Mouse (Mus musculus) embryonic facial prominence, embryonic 10.5 days (tissue): ENCODE results near the gene Prss54. TPM values are rescaled to one million over a fixed set of nuclear protein-coding genes. Genes with fewer than 3 reads are reported as not detected.

Experiments
- DNase-seq: peaks from one replicate; pipeline ENCODE4 v3.0.0-alpha.2; 2017; ENCODE audit warnings: low spot score
- H3K27ac ChIP-seq: fragments of 300-500 bp; sonication (generic); replicated peaks from 2 replicates; pipeline ENCODE4 v1.5.1; 2016; ENCODE audit warnings: mild to moderate bottlenecking
- H3K27me3 ChIP-seq: fragments of 300-500 bp; sonication (generic); replicated peaks from 2 replicates; pipeline ENCODE4 v1.6.1; 2016; ENCODE audit warnings: low read depth, mild to moderate bottlenecking; ENCODE audit not compliant: poor library complexity, severe bottlenecking
- H3K36me3 ChIP-seq: fragments of 300-500 bp; sonication (generic); replicated peaks from 2 replicates; pipeline ENCODE4 v1.6.1; 2016; ENCODE audit warnings: mild to moderate bottlenecking, moderate library complexity
- H3K4me1 ChIP-seq: fragments of 300-500 bp; sonication (generic); 2 replicates; pipeline ENCODE4 v1.6.1; 2016
- H3K4me3 ChIP-seq: fragments of 300-500 bp; sonication (generic); 2 replicates; pipeline ENCODE4 v1.5.1; 2016; ENCODE audit warnings: mild to moderate bottlenecking, moderate library complexity
- H3K9me3 ChIP-seq: fragments of 300-500 bp; sonication (generic); 2 replicates; pipeline ENCODE4 v1.6.1; 2016; ENCODE audit warnings: mild to moderate bottlenecking
- WGBS: fragments of 180-500 bp; shearing (Covaris S2); methylation state at CpG from one replicate; pipeline ENCODE4 v1.1.7; 2016; 5-methylcytosine and 5-hydroxymethylcytosine counted together
- polyA plus RNA-seq: library from polyadenylated mRNA; unstranded; fragments of >200 nt; fragmentation: Nextera tagmentation; extraction: Ambion mirVana; gene quantifications from 2 replicates; pipeline ENCODE4 v1.2.1, GENCODE M21; 2016

The Prss54 gene
- polyA plus RNA-seq, 1 experiment from 2014 or later: not detected

GRCm38 (mm10) chr8:95547931-95548330 lies 28.2 kb downstream of the Prss54 start:
- DNase-seq: no peak
- no peaks in the 10 kb centered on the region for H3K27me3 ChIP-seq
- no peaks in the 10 kb centered on the region for H3K36me3 ChIP-seq
- peaks cover 16% of the 10 kb centered on the region; the same call in 1 of the 2 replicates for H3K4me1 ChIP-seq
- 59% methylated on average over 8 of the region's 8 CpGs for WGBS
- no peaks in the 10 kb centered on the region for H3K9me3 ChIP-seq
- H3K4me3 ChIP-seq: no peak overlapping the region
- peak overlapping the region; percentile 51; the same call in 1 of the 2 replicates for H3K27ac ChIP-seq

DNA sequence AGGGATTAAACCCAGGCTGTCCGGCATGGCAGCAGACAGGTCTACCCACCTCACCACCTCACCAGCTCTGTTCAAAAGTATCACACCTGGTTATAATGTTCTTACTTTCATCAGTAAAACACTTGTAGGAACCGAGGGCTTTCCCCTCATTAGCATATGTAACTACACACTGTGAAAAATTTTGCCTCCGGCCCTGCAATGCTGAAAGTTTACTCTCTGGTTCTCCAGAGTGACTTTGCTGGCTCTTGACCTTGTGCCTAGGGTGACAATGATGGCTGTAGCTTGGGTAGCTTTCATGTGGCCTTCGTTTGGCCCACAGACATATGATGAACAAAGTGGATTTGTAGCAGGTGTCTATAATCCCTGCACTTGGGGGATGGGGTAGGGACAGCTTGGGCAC lies 29.2 kb downstream of the Prss54 start:
- H3K27ac ChIP-seq: no peak overlapping the region
- peaks cover 16% of the 10 kb centered on the region; the same call in 1 of the 2 replicates for H3K4me1 ChIP-seq
- H3K36me3 ChIP-seq: no peaks in the 10 kb centered on the region
- H3K9me3 ChIP-seq: no peaks in the 10 kb centered on the region
- no peak overlapping the region for H3K4me3 ChIP-seq
- DNase-seq: no peak
- no peaks in the 10 kb centered on the region for H3K27me3 ChIP-seq
- WGBS: 87% methylated on average over 4 of the region's 4 CpGs

DNA sequence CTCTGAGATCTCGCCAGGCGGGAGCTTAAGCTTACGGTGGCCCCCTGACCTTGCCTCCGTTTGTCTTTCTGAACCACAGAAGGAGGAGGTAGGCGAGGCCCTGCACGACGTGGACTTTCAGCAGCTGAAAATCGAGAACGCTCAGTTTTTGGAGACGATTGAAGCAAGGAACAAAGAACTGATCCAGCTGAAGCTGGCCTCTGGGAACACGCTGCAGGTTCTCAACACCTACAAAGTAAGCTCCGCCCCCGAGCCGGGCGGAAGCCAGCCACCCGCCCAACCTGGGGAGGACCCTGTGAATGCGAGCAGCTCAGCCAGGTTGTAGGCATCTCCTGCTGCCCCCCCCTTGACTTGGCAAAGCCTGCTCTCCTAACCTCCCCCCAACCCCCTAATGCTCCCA lies 30.3 kb downstream of the Prss54 start:
- Histone ChIP-seq H3K27me3 (no peaks in the 10 kb centered on the region), H3K27ac (no peak overlapping the region), H3K36me3 (no peaks in the 10 kb centered on the region), H3K4me3 (no peak overlapping the region), H3K9me3 (no peaks in the 10 kb centered on the region), H3K4me1 (peaks cover 16% of the 10 kb centered on the region; the same call in 1 of the 2 replicates)
- no peak for DNase-seq
- 86% methylated on average over 17 of the region's 17 CpGs for WGBS

GRCm38 (mm10) chr8:95543065-95543464 lies 33.1 kb downstream of the Prss54 start:
- 84% methylated on average over 3 of the region's 3 CpGs for WGBS
- DNase-seq: no peak
- no peaks in the 10 kb centered on the region for H3K9me3 ChIP-seq
- H3K27me3 ChIP-seq: no peaks in the 10 kb centered on the region
- H3K4me1 ChIP-seq: peaks cover 7% of the 10 kb centered on the region; the same call in 1 of the 2 replicates
- no peak overlapping the region for H3K4me3 ChIP-seq
- no peaks in the 10 kb centered on the region for H3K36me3 ChIP-seq
- H3K27ac ChIP-seq: no peak overlapping the region

GRCm38 (mm10) chr8:95542191-95542590 lies 33.9 kb downstream of the Prss54 start:
- no peaks in the 10 kb centered on the region for H3K4me1 ChIP-seq
- no peaks in the 10 kb centered on the region for H3K9me3 ChIP-seq
- H3K27me3 ChIP-seq: no peaks in the 10 kb centered on the region
- WGBS: 91% methylated on average over 6 of the region's 6 CpGs
- no peak overlapping the region for H3K4me3 ChIP-seq
- no peak for DNase-seq
- no peak overlapping the region for H3K27ac ChIP-seq
- H3K36me3 ChIP-seq: no peaks in the 10 kb centered on the region

GRCm38 (mm10) chr8:95539487-95539886 lies 36.7 kb downstream of the Prss54 start:
- Histone ChIP-seq H3K27ac (no peak overlapping the region), H3K27me3 (no peaks in the 10 kb centered on the region), H3K36me3 (no peaks in the 10 kb centered on the region), H3K4me3 (no peak overlapping the region), H3K9me3 (no peaks in the 10 kb centered on the region), H3K4me1 (no peaks in the 10 kb centered on the region)
- DNase-seq: no peak
- 83% methylated on average over 5 of the region's 5 CpGs for WGBS

DNA sequence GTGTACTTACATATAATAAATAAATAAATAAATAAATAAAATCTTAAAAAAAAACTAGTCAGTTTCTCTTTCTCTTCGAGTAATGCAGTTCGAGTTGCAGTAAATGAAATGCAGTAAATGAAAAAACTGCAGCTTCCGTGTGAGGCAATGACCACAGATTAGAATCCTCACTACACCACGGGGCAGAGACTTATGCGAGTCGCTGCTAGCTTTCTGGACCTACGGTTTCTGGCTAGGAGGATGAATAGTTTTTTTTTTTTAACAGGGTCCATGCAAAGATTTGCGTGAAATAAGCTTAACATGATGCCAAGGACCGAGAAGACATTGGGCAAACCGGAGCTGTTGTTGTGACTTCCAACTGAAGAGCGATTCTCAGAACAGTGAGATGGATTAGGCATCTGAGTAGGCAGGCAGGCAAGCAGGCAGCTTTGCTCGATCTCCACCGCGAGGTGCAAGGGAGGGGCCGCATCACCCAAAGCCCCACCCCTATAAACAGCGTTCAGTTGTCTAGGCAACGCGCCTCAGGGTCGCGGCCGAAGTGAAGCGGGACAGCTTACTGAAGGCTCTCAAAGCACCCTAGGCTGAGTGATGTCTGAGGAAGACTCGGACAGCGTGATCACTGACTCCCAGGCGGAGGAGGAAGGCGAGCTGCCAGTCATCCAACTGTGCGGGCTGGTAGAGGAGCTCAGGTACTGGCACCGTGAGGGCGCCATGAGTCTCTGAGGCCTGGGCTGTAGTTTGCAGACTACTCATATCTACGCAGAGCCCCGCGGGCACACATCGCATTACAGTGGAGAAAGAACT lies 42.4 kb downstream of the Prss54 start, which contains the start of gene Ccdc113:
Ccdc113 (plus strand) TSS at position 502 of the 804 bp plus-strand sequence.
- Histone ChIP-seq H3K36me3 (no peaks in the 10 kb centered on the region), H3K9me3 (no peaks in the 10 kb centered on the region), H3K27me3 (0 out of 2 replicates have a peak, but pooled peaks cover 6% of the 10 kb centered on the region), H3K4me1 (peaks cover 8% of the 10 kb centered on the region), H3K27ac (no peak within 1 kb of the TSS; the same call in 1 of the 2 replicates), H3K4me3 (peak within 1 kb of the TSS; percentile 62)
- WGBS: 7% methylated on average over 33 of the region's 33 CpGs
- DNase-seq: peak; percentile 79

DNA sequence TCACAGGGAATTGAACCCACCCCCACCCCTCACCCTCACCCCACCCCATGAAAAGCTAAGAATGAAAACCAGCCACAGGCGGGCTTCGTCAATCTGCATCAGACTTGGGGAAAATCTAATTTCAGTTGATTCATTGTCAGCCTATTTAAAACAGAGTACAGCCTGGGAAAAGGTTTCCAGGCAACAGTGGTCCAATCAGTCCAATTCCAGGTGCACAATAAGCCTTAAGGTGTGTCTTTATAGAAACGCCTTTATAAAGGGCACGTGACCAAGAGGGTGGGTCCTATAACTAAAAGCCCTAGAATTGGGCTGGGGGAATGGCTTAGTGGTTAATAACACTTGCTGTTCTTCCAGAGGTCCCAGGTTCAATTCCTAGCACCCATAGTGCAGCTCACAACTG lies 43.9 kb downstream of the Prss54 start:
- 61% methylated on average over 4 of the region's 4 CpGs for WGBS
- Histone ChIP-seq H3K27ac (no peak overlapping the region), H3K36me3 (no peaks in the 10 kb centered on the region), H3K9me3 (no peaks in the 10 kb centered on the region), H3K4me3 (no peak overlapping the region), H3K4me1 (peaks cover 8% of the 10 kb centered on the region), H3K27me3 (0 out of 2 replicates have a peak, but pooled peaks cover 6% of the 10 kb centered on the region)
- no peak for DNase-seq

- WGBS: 68% methylated on average over 9 of the region's 9 CpGs
- DNase-seq: no peak
- no peaks in the 10 kb centered on the region for H3K9me3 ChIP-seq
- peaks cover 3% of the 10 kb centered on the region for H3K4me1 ChIP-seq
- no peaks in the 10 kb centered on the region for H3K27me3 ChIP-seq
- no peak overlapping the region for H3K4me3 ChIP-seq
- no peak overlapping the region for H3K27ac ChIP-seq
- no peaks in the 10 kb centered on the region for H3K36me3 ChIP-seq
Observed at GRCm38 (mm10) chr8:95528750-95529310, 47.3 kb downstream of the Prss54 start.

- Histone ChIP-seq H3K4me3 (no peak overlapping the region), H3K27ac (no peak overlapping the region), H3K36me3 (no peaks in the 10 kb centered on the region), H3K27me3 (no peaks in the 10 kb centered on the region), H3K9me3 (no peaks in the 10 kb centered on the region), H3K4me1 (no peaks in the 10 kb centered on the region)
- no peak for DNase-seq
- 92% methylated on average over 10 of the region's 10 CpGs for WGBS
Observed at GRCm38 (mm10) chr8:95528194-95528593, 47.9 kb downstream of the Prss54 start.

DNA sequence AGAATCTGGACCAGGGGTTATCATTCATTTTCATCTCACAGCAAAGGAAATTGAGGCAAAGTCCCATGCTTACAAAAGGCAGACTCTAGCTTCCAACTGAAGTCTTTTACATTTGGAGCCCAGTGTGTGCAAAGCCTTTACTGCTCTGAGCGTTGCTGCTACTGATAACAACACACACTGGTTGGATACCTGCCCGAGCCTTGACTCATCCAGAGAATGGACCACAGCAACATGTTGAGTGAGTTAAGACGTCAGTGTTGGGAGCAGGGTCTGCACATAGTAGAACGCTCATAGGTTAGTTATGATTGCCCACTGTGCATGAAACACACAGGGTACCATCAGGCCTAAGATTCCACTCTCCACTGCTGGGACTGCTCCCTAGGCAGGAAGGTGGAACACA lies 52.1 kb downstream of the Prss54 start:
- WGBS: 90% methylated on average over 4 of the region's 4 CpGs
- DNase-seq: no peak
- H3K9me3 ChIP-seq: no peaks in the 10 kb centered on the region

DNA sequence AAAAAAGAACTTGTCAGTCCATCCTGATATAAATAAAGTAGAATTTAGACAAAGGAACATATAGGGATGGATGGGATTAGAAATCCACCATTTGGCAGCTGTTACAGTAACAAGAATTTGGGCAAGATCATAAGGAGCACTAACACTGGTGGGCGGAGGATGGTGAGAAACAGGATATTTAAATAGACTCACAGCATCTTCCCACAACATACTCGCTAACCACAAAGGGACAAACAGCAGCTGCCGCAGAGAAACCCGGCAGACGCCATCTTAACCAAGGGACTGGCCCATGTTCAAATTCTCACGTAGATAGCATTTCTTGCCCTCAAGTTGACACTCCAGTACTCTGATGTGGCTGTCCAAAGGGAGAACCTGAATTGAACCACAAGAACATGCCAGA lies 59.2 kb downstream of the Prss54 start:
- 92% methylated on average over 6 of the region's 6 CpGs for WGBS
- Histone ChIP-seq H3K27me3 (no peaks in the 10 kb centered on the region), H3K4me1 (no peaks in the 10 kb centered on the region), H3K9me3 (no peaks in the 10 kb centered on the region), H3K4me3 (no peak overlapping the region), H3K36me3 (no peaks in the 10 kb centered on the region), H3K27ac (no peak overlapping the region)
- DNase-seq: no peak

More for the DNA sequence above, 52.1 kb downstream of the Prss54 start:
- Histone ChIP-seq H3K36me3 (no peaks in the 10 kb centered on the region), H3K4me3 (no peak overlapping the region), H3K27ac (no peak overlapping the region), H3K4me1 (no peaks in the 10 kb centered on the region), H3K27me3 (no peaks in the 10 kb centered on the region)

GRCm38 (mm10) chr8:95513219-95513618 lies 62.9 kb downstream of the Prss54 start:
- Histone ChIP-seq H3K9me3 (no peaks in the 10 kb centered on the region), H3K27ac (no peak overlapping the region), H3K4me3 (no peak overlapping the region), H3K4me1 (no peaks in the 10 kb centered on the region), H3K27me3 (no peaks in the 10 kb centered on the region), H3K36me3 (no peaks in the 10 kb centered on the region)
- WGBS: 83% methylated on average over 4 of the region's 4 CpGs
- no peak for DNase-seq
